Mouse (Mus musculus): ENCODE results near the gene P3h2.

Gene P3h2

DNA sequence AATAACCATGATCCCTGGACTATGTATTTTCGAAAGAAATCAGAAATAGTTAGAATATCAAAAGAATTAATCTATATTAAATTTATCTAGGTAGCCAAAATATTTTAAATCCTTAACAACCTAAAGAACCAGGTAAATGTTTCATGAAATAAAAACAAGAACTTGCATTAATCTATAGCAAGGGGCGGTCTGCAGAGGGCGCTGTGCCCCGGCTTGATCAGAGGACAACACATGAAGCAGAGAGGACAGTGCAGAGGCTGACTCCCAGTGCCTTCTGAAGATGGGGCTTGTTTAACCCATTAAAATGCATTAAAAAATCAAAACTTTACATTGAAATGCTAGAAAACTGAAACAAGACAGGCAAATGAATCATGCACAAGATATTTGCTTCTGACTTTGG lies 121.9 kb downstream of the P3h2 start:
- in situ Hi-C loops (cut with MboI): no loop called here

DNA sequence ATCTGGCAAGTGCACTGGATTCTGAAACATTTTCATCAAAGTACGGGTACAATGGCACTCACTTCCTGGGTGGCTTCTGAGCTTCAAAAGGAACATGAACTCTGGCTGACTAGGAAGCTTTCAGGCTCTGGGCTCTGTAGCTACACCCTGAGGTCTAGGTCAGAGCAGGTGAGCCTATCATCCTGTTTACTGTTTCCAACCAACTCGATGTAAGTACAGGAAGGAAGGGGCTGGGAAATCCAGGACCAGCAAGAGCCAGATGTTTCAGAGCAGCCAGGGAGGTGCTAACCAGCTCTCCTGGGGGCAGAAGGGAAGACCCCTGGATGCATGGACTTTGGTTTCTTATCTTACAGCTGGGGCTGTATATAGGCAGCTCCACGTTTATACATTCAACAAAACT lies 126.5 kb downstream of the P3h2 start:
- in situ Hi-C loops (cut with MboI): no loop called here

DNA sequence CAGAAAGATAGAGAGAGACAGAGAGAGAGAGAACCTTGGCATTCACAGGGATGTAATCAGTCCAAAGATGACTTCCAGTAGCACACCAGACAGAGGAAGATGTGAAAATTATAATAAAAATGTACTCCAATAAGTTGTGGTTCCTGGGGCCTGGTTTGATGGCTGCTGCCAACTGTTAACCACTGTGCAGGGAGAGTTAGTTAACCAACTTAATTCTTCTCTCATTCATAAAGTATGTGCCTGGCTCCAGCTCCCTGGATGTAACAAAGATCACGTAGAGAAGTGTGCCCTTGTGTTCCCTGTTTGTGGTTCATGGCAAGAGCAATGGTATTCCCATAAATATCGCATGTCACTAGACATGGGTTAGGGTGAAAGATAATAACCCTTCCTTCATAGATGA lies 128.4 kb downstream of the P3h2 start:
- in situ Hi-C loops (cut with MboI): no loop called here

DNA sequence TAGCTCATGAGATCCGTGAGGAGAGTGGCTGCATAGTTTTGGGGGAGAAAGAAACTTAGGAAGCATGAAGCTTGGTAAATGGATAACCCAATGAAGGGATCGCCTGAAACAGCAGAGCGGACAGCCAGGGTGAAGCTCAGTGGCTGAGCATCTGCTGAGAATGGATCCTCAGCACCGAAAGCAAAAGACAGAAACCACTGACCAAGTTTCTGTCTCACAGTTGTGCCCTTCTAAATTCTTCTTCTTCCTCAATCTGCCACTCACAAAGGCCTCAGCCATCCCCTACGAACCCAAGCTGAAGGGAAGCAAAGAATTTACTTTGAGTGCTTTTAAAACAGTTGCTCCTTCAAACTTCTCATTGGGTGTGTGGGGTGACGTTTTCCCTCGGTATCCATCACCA lies 134.3 kb downstream of the P3h2 start:
- in situ Hi-C loops (cut with MboI): loop anchor here (25.0 kb wide), 1 partner anchor 1491 kb away; no protein-coding TSS in a partner anchor

DNA sequence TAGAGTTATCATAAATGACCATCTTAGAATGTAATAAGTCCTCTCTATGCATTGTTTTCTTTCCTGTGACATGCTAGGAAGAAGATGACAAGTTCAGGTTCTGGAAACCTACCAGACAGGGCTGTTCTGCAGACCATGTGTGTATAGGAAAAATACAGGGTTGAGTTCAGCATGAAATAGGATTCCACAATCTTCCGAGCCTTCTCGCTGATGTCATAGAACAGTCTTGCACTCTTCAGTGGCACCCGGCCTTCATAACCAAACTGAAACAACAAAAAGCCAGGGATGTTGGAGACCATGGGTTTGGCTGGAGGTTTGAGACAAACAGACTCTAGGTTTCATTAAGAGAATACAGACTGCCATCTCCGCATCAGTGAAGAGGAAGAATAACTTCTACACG lies 134.9 kb downstream of the P3h2 start:
- in situ Hi-C loops (cut with MboI): loop anchor here (25.0 kb wide), 1 partner anchor 1492 kb away; no protein-coding TSS in a partner anchor

DNA sequence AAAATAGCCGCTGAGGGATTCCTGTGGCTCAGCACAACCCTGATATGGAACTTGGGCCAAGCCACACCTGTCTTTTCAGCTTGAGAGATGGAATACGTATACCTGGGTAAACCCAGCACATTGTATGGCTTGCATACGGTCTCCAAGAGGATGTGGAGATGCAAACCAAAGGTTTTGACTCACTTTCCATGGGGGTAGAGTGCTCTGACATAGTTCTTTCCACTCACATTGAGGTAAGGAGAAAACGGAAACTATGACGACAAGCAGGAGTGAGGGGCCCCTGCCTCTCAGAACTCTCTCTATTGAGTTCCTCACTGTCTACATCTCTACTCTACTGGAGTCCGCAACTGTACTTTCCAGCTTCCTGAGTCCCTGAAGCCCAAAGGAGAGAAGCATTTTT lies 135.4 kb downstream of the P3h2 start:
- in situ Hi-C loops (cut with MboI): loop anchor here (25.0 kb wide), 1 partner anchor 1492 kb away; no protein-coding TSS in a partner anchor

DNA sequence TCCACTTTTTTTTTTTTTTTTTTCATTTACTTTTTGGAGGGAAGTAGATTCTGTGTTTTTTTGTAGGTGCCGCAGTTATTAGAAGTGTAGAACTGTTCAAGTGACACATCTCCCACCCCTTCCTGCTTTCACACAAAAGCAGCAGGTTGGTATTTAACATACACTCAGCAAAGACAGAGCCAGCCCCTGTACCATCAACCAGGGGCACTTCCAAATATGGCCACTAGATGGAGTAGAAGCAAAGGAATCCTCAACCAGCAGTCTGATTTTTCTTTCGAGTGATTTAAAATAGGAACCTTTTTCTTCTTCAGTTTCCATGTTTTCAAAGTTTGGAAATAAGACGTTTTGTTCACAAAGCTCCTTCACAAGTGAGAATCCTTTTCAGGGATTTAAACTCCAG lies 138.3 kb downstream of the P3h2 start:
- in situ Hi-C loops (cut with MboI): loop anchor here (25.0 kb wide), 1 partner anchor 1495 kb away; no protein-coding TSS in a partner anchor

DNA sequence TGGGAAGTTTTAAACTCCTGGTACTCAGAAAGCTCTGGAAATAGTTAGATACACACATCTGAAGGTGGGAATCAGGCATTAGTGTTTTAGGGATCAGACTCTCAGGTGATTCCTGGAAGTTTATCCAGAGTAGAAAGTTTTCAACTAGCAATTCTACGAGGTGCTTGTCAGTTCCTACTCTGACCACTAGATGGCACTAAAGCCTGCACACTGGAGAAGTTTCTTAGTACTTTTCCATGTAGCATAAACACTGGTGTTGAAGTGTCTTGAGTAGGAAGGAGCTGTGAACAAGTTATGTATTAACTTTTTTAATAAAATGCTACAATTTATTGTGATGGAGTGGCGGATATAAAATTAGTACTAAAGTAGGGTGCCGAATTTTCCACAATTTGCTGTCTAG lies 141.7 kb downstream of the P3h2 start:
- in situ Hi-C loops (cut with MboI): loop anchor here (25.0 kb wide), 1 partner anchor 1498 kb away; no protein-coding TSS in a partner anchor

DNA sequence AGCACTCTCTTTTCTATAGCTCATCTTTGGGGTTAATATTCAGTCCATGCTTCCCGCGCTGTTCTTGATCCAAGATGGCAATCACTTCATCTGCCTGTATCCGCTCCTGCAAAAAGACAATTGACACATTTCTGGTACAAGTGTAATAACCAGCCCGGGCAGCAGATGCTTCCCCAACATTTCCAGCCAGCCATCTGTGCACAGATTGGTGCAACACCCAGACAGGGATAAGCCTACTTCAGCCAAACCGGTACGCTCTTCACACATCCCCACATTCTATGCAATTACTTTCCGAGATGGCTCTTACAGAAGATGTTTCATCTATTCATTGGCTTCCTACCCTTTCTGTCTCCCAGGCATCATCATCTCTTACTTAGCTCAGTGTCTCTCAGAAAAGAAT lies 145.2 kb downstream of the P3h2 start:
- in situ Hi-C loops (cut with MboI): loop anchor here (25.0 kb wide), 1 partner anchor 1502 kb away; no protein-coding TSS in a partner anchor

DNA sequence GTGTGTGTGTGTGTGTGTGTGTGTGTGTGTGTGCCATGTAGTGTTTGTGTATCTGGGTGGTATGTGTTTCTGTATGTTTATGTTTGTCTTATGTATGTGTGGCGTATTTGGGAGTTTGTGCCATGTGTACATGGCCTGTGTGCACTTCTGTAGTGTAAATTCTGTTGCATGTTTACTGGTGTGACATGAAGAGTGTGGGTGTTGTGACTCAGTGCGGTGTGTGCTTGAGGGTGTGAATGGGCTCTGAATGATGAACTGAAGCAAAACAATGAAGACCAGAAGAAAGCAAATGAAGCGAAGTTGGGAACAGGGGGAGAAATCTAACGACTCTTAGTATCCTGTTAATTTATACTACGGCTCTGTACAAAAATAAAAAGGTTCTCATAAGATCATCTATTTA lies 145.7 kb downstream of the P3h2 start:
- in situ Hi-C loops (cut with MboI): loop anchor here (25.0 kb wide), 1 partner anchor 1502 kb away; no protein-coding TSS in a partner anchor

DNA sequence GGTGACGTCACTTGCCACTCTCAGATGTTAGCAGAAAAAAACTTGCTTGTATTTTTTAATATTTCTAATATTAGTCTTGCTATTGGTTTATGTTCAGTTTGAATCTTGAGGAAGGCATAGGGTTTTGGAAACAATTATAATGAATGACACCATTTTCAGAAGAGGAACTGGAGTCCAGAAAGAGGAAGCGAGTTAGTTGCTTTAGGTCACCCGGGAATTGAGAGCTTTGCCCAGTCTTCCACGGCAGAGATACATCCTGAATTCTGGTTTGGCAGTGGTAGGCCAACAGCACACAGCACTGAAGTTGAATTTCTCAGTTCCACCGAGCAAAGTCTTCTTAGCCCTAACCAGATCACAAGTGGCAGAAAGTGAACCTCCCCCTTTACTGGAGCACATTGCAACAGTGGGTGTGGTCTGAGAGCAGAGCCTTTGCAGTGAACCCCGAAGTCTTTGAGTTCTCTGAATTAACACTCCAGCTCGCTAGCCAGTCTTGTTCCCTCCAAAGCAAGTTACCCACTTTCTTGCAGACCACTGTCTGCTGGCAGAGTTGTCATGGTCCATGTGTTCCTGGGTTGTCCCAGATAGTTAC lies 146.8 kb downstream of the P3h2 start:
- in situ Hi-C loops (cut with MboI): loop anchor here (25.0 kb wide), 1 partner anchor 1504 kb away; no protein-coding TSS in a partner anchor

DNA sequence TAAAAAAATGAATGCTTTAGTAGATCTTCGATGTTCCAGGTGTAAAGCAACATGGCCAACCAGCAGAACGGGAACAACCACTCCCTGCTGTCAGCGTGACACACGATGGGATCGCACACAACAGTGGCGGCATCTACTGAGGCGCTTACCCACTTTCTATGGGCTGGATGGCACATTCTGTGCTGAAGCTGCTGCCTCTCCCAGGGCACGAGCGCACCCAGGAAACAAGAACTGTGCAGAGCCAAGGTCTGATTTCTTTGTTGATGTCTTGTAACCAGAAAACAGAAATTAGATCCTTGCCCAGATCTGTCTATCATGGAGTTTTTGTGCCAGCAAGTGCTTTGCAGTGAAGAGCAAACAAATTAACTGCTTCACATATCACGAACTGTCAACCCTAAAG lies 147.4 kb downstream of the P3h2 start:
- in situ Hi-C loops (cut with MboI): loop anchor here (25.0 kb wide), 1 partner anchor 1504 kb away; no protein-coding TSS in a partner anchor

DNA sequence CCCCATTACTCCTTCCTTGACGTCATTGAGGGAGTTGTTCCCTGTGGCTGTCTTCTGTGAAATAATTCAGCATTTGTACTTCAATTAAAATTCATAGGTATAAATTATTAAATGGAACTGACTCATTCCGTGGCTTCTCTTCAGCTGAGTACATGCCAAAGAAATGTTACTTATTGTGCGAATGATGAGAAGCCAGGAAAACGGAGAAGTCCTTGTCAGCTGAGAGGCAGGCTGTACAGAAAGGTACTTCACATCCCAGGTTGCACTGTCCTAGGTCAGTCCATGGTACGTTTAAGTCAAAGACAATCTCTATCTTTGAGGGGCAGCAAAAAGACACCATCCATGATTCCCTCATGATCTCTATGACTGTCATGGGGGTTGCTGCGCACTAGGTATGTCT lies 148.8 kb downstream of the P3h2 start:
- in situ Hi-C loops (cut with MboI): loop anchor here (25.0 kb wide), 1 partner anchor 1505 kb away; no protein-coding TSS in a partner anchor

DNA sequence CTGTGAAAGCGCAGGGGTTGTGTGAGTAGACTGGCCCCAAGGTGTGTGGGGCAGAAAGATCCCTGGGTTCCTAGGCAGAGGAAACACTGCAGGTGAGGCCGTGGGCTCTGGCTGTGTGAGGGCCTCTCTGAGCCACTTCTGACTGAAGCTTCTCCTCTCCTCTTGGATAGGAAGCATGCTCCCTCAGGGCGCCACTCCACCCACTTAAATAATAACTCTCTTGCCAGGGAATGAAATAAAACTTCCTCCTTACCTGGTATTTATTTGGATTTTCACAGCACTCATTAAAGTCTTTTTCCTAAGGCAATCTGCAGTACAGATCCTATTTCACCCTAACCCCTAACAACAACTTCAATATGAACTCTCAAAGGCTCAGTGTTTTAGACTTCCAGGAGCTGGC lies 151.0 kb downstream of the P3h2 start:
- in situ Hi-C loops (cut with MboI): loop anchor here (25.0 kb wide), 1 partner anchor 1508 kb away; no protein-coding TSS in a partner anchor

DNA sequence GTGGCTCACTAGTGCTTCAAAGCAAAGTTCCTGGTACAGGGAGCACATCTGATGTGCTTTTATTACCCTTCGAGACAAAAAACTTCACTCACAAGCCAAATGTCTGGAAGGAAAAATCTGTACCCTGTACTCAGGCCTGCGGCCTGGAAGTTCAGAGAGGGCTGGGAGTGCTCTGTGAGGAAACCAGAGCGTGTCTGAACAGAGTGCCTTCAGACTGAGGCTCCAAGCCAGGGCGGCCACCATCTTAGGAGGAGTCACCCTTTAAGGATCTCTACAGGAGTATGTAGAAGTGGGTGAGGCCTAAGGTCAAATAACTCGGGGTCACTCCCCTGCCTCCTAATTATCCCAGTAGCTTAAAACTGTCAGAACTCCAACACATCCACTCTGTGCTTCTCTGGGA lies 152.2 kb downstream of the P3h2 start:
- in situ Hi-C loops (cut with MboI): loop anchor here (25.0 kb wide), 1 partner anchor 1509 kb away; no protein-coding TSS in a partner anchor

DNA sequence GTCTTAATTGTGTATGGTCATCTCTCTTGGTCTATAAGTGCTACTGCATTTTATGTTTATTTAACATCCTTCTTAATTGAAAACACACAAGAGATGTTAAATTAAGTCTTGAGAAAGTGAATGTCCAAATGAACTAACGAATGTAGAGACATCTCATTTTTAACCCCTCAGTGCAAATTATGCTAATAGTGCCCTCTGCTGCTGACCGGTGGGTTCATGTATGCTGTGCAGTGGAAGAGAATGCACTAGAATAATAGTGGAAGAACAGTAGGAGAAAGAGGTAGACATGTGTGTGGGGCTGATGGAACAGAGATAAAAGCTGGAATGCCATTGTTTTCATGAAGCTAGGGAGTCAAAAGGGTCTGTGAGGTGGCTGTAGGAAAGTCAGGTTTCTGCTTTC lies 153.6 kb downstream of the P3h2 start:
- in situ Hi-C loops (cut with MboI): loop anchor here (25.0 kb wide), 1 partner anchor 1510 kb away; no protein-coding TSS in a partner anchor

DNA sequence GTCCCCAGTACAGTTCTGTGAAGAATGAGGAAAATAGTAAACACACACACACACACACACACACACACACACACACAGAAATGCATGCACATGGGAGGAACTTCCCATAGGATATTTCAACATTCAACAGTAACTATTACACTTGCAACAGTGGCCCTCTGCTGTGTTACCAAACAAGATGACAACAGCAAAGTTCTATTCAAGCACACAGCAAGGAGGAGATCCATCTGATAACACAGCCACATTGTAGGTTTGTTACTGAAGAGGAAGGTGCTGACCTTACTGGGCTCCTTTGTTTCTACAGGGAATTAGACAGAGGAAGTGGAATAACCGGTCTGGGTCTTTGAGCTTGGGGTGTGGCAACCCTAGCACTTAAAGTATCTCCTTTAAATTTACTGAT lies 157.5 kb downstream of the P3h2 start:
- in situ Hi-C loops (cut with MboI): no loop called here

DNA sequence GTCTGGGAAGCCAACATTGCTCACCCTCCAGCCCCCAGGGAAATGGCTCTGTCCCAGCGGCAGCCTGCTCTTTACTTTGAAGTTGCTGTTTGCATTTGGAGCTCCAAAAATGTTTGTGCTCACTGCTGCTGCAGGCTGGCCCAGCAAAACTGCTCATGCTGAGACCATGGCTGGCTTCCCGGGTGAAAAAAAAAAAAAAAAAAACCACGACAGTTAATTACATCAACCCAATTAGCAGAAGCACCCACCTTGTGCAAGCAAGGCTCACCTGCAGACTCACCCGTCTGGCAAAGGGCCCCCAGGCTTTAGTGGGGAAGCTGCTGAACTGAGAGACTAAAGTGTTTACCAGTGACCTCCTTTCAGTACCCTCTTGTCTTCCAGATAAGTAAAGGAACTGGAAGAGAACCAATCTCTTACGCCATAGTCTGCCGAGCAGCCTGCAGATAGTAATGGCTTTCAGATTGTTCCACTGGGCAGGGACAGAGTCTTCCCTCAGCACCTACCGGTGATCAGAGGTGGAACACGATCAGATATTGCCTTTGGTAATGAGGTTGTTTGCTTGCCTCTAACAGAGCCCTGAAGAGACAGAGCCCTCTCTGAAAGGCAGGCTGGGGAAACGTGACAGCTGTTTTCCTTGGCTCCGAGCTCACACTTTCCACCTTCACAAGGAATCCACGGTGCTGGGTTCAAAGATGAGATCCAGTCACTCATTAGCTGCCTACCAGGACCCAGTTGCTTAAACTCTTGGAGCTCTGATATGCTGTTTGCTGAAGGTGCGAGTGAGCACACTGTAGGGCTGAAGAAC lies 160.2 kb downstream of the P3h2 start:
- in situ Hi-C loops (cut with MboI): no loop called here

DNA sequence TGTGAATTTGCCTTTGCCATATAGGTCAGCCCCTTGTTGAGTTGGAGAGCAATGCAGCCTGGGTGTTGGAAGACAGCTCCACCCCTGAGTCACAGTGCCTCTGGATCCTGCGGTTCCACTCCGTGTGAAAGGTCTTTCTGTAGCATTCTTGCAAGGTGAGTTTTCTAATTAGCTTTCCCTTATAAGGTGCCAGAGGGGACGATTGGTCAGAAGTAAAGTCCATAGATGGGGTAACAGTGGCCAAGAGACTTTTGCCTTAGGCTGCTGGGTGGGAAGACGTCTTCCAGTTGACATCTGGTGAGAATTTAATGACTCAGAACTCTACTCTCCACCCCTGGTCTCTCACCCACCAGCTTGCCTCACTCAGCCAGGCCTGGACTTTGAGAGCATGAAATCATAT lies 163.3 kb downstream of the P3h2 start:
- in situ Hi-C loops (cut with MboI): no loop called here

DNA sequence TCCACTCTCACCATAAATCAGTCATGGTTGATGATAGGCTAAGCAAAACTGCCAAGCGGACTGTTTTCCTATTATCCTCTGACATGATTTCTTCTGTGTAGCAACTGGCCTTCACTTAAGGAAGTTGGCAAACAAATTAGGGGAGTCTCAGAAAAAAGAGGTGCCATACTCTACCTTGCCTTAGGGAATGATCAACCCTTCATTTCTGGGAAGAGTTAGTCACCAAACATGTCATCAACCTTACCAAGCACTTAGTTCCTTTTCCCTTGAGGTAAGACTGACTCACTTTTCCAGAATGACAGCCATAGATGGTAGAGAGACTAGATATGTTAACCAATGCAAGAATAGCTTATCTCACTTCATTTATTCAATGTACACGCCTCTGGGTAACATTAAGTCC lies 171.4 kb downstream of the P3h2 start:
- in situ Hi-C loops (cut with MboI): no loop called here

DNA sequence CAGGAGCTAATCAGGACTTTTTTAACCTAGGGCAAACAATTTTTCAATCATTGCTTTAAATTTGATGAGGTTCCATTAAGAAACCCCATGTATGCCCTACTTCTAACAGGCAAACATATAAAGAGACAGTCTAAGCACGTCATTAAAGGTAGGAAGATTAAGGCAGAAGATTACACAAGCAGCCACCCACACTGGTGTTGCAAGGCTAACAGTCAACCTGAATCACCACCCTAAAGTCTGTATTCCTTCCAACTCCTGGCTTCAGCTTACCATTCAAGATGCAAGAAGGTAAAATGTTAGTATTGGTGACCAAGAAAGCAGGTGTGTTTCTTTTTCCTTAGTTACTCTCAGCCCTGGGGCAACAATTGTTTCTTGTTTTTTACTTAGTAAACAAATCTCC lies 193.4 kb downstream of the P3h2 start:
- in situ Hi-C loops (cut with MboI): no loop called here
